Mouse (Mus musculus) kidney, adult 2 months (tissue): ENCODE results near the gene Fancd2os.

Experiments used
- CTCF ChIP-seq: fragments of 200-500 bp; conservative IDR thresholded peaks from 2 replicates; pipeline ENCODE4 v1.5.1; 2011; ENCODE audit warnings: low read depth, mild to moderate bottlenecking, control low read depth, low read length, moderate library complexity, mixed read lengths; ENCODE audit not compliant: insufficient read depth, insufficient read length
- POLR2A ChIP-seq: fragments of 200-500 bp; IDR thresholded peaks from one replicate; pipeline ENCODE4 v1.6.1; 2011; ENCODE audit warnings: low read depth, low read length, control low read depth

- TF ChIP-seq CTCF (no peak), POLR2A (no peak)
Measured at GRCm38 (mm10) chr6:113639201-113639600, 38.7 kb upstream of the Fancd2os start.
